Mouse (Mus musculus) natural killer cell, adult 2 months (primary cell): ENCODE data around the gene Spdef.

Experiments used
- DNase-seq, 2 experiments: peaks; one replicate each; pipeline ENCODE4 v3.0.0; 2022; ENCODE audit warnings: low spot score in 2 of 2

Gene Spdef

GRCm38 (mm10) chr17:27678924-27679813, 49.6 kb downstream of the Spdef start:
- DNase-seq, result no peak

- DNase-seq, result no peak
Measured at GRCm38 (mm10) chr17:27677756-27678155, 51.0 kb downstream of the Spdef start.

GRCm38 (mm10) chr17:27676270-27676669, 52.5 kb downstream of the Spdef start:
- no peak for DNase-seq

DNA sequence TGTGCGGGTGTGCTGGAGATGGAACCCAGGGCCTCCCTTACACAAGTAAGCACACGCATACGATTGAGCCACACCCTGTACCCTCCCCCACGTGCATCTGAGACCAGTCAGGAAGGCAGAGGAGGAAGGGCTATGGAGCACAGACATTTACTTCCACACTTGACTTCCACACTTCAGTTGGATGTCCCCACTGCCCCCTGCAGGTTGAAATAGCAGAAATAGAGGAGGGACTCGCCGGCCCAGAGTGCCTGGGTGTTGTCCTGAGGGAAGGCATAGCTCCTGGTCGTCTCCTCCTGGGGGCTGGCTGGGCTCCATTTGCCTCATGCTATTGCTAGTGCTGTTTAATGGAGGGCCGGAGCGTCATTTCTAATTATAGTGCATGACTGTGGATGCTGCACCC, 53.3 kb downstream of the Spdef start:
- no peak for DNase-seq

DNA sequence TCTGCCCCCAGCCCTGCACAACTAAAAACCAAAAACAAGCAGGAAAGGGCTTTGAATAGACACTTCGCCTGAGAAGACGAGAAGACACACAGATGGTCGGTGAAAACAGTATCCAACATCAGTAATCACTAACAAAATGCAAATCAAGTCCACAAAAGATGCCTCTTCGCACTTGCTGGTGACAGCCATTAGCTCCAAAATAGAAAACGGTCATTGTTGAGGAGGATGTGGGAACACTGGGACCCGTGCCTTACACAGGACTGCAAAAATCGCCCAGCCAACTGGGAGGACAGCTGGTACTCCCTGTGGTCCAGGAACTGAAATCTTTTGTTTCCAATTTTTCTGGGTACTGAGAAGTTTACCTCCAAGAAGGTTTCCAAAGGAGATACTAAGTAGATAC, 54.8 kb downstream of the Spdef start:
- no peak for DNase-seq

GRCm38 (mm10) chr17:27671720-27672119, 57.0 kb downstream of the Spdef start:
- DNase-seq, result no peak
